Mouse (Mus musculus) testis, postnatal 10 days (tissue): ENCODE measurements around the gene Vamp2.

Experiments
- DNase-seq: peaks from one replicate; pipeline ENCODE4 v3.0.0; 2021; ENCODE audit warnings: low spot score

Gene Vamp2

GRCm38 (mm10) chr11:69080855-69081222, 7.5 kb upstream of the Vamp2 start:
- no peak for DNase-seq

- no peak for DNase-seq
Measured at GRCm38 (mm10) chr11:69081613-69082012, 6.7 kb upstream of the Vamp2 start.

- peak; percentile 39 for DNase-seq
Measured at GRCm38 (mm10) chr11:69085608-69086007, 2.7 kb upstream of the Vamp2 start.

GRCm38 (mm10) chr11:69086390-69086789, 1.9 kb upstream of the Vamp2 start:
- no peak for DNase-seq

GRCm38 (mm10) chr11:69087082-69087481, 1.2 kb upstream of the Vamp2 start:
- DNase-seq: peak; percentile 68

- peak; percentile 39 for DNase-seq
Measured at GRCm38 (mm10) chr11:69087597-69087996, 693 bp upstream of the Vamp2 start.

- DNase-seq: no peak
Measured at GRCm38 (mm10) chr11:69088856-69089615, 746 bp downstream of the Vamp2 start.

- peak; percentile 60 for DNase-seq
Measured at GRCm38 (mm10) chr11:69089616-69090290, 1.5 kb downstream of the Vamp2 start.

- DNase-seq: peak; percentile 54
Measured at GRCm38 (mm10) chr11:69090367-69090766, 2.1 kb downstream of the Vamp2 start.

- DNase-seq: peak; percentile 36
Measured at GRCm38 (mm10) chr11:69091566-69092385, 3.5 kb downstream of the Vamp2 start.

- DNase-seq: peak; percentile 94
Measured at GRCm38 (mm10) chr11:69092386-69092751, 4.1 kb downstream of the Vamp2 start.

GRCm38 (mm10) chr11:69092871-69093270, 4.6 kb downstream of the Vamp2 start:
- DNase-seq: no peak

GRCm38 (mm10) chr11:69093856-69094255, 5.6 kb downstream of the Vamp2 start:
- DNase-seq: peak; percentile 31

- DNase-seq: peak; percentile 97
Measured at GRCm38 (mm10) chr11:69094697-69095429, 6.6 kb downstream of the Vamp2 start, which contains the start of gene Per1. Gene Per1 (plus strand): TSS chr11:69095217.

GRCm38 (mm10) chr11:69095511-69096231, 7.4 kb downstream of the Vamp2 start:
- DNase-seq: peak; percentile 61

- DNase-seq: peak; percentile 43
Measured at GRCm38 (mm10) chr11:69096360-69096986, 8.2 kb downstream of the Vamp2 start.

- DNase-seq: peak; percentile 99
Measured at GRCm38 (mm10) chr11:69096987-69097900, 9.0 kb downstream of the Vamp2 start.

- DNase-seq: no peak
Measured at GRCm38 (mm10) chr11:69098039-69098761, 9.9 kb downstream of the Vamp2 start.

- DNase-seq: peak; percentile 98
Measured at GRCm38 (mm10) chr11:69098762-69099091, 10.4 kb downstream of the Vamp2 start.
